Mouse (Mus musculus) CH12.LX (cell line): ENCODE data around the gene Cyp2w1. TPM values are rescaled to one million over a fixed set of nuclear protein-coding genes. Genes with fewer than 3 reads are reported as not detected.

Source experiments
- DNase-seq: peaks from one replicate; pipeline ENCODE4 v3.0.0-alpha.2; 2013; ENCODE audit errors: extremely low read depth
- H3K27ac ChIP-seq: 2 replicates; pipeline ENCODE4 v1.5.1; 2012; ENCODE audit warnings: low read depth, mild to moderate bottlenecking, control low read depth, moderate library complexity; ENCODE audit not compliant: insufficient read depth
- H3K27me3 ChIP-seq: replicated peaks from 2 replicates; pipeline ENCODE3; 2012; ENCODE audit warnings: inconsistent platforms
- H3K36me3 ChIP-seq, 2 experiments: replicated peaks in 1 of 2; 2 replicates each; pipeline versions ENCODE3 to v1.6.1; 2012; ENCODE audit warnings: inconsistent platforms in 1 of 2, low read length in 1 of 2, mild to moderate bottlenecking in 1 of 2, mixed read lengths in 1 of 2, moderate library complexity in 1 of 2; ENCODE audit not compliant: control insufficient read depth in 1 of 2, insufficient read depth in 1 of 2
- H3K4me1 ChIP-seq, 2 experiments: 2 replicates each; pipeline ENCODE4 v1.6.1; 2012; ENCODE audit warnings: inconsistent platforms in 1 of 2, moderate library complexity in 1 of 2; ENCODE audit not compliant: insufficient read depth in 2 of 2, control insufficient read depth in 1 of 2
- H3K4me2 ChIP-seq: 2 replicates; pipeline ENCODE4 v1.6.1; 2012; ENCODE audit warnings: low read depth, mild to moderate bottlenecking, control low read depth; ENCODE audit not compliant: poor library complexity, insufficient read depth, severe bottlenecking
- H3K4me3 ChIP-seq, 3 experiments: fragments of 150-350 bp in 1 of 3; sonication (generic) in 1 of 3; replicated peaks in 1 of 3; 2 replicates each; pipeline versions ENCODE3 to v1.5.1; 2011 to 2012; ENCODE audit warnings: low read depth in 2 of 3, low read length in 2 of 3, mild to moderate bottlenecking in 2 of 3, moderate library complexity in 2 of 3, control low read depth in 1 of 3, improper control_type of control experiment in 1 of 3, inconsistent platforms in 1 of 3, mixed read lengths in 1 of 3; ENCODE audit not compliant: poor library complexity in 1 of 3
- H3K79me2 ChIP-seq: replicated peaks from 2 replicates; pipeline ENCODE4 v1.6.1; 2012; ENCODE audit warnings: mild to moderate bottlenecking, moderate library complexity; ENCODE audit not compliant: control insufficient read depth, poor library complexity, insufficient read depth, severe bottlenecking; ENCODE audit errors: extremely low read depth
- H3K9ac ChIP-seq: 2 replicates; pipeline ENCODE4 v1.6.1; 2012; ENCODE audit warnings: low read depth, mild to moderate bottlenecking, control low read depth, moderate library complexity; ENCODE audit not compliant: insufficient read depth
- H3K9me3 ChIP-seq: replicated peaks from 2 replicates; pipeline ENCODE3; 2012; ENCODE audit warnings: low read length, inconsistent platforms, mixed read lengths
- CHD1 ChIP-seq: IDR thresholded peaks from 2 replicates; pipeline ENCODE4 v1.6.1; 2012; ENCODE audit warnings: low read depth, low read length, improper control_type of control experiment, inconsistent platforms
- CHD2 ChIP-seq: IDR thresholded peaks from 2 replicates; pipeline ENCODE4 v1.6.1; 2011; ENCODE audit warnings: low read length, improper control_type of control experiment
- E2F4 ChIP-seq: IDR thresholded peaks from 2 replicates; pipeline ENCODE4 v1.6.1; 2011; ENCODE audit warnings: low read depth, low read length, improper control_type of control experiment; ENCODE audit not compliant: insufficient replicate concordance
- ETS1 ChIP-seq: conservative IDR thresholded peaks from 2 replicates; pipeline ENCODE4 v1.6.1; 2012; ENCODE audit warnings: low read depth, mild to moderate bottlenecking, inconsistent platforms, low read length, improper control_type of control experiment, moderate library complexity
- JUN ChIP-seq: IDR thresholded peaks from 2 replicates; pipeline ENCODE4 v1.6.1; 2011; ENCODE audit warnings: low read depth, mild to moderate bottlenecking, low read length, improper control_type of control experiment, moderate library complexity; ENCODE audit not compliant: insufficient read depth
- MEF2A ChIP-seq: IDR thresholded peaks from 2 replicates; pipeline ENCODE4 v1.6.1; 2014; ENCODE audit warnings: low read depth, mild to moderate bottlenecking, inconsistent platforms, low read length, improper control_type of control experiment, borderline replicate concordance
- NRF1 ChIP-seq: IDR thresholded peaks from 2 replicates; pipeline ENCODE4 v1.6.1; 2014; ENCODE audit warnings: low read depth, mild to moderate bottlenecking, inconsistent platforms, low read length, improper control_type of control experiment, moderate library complexity
- POLR2A ChIP-seq: IDR thresholded peaks from 2 replicates; pipeline ENCODE4 v1.6.1; 2011; ENCODE audit warnings: low read depth, mild to moderate bottlenecking, improper control_type of control experiment, low read length
- RAD21 ChIP-seq: IDR thresholded peaks from 2 replicates; pipeline ENCODE4 v1.6.1; 2011; ENCODE audit warnings: low read depth, mild to moderate bottlenecking, low read length, improper control_type of control experiment, moderate library complexity
- RCOR1 ChIP-seq: conservative IDR thresholded peaks from 2 replicates; pipeline ENCODE4 v1.6.1; 2012; ENCODE audit warnings: low read depth, mild to moderate bottlenecking, inconsistent platforms, low read length, improper control_type of control experiment
- TBP ChIP-seq: conservative IDR thresholded peaks from 2 replicates; pipeline ENCODE4 v1.6.1; 2011; ENCODE audit warnings: low read depth, low read length, improper control_type of control experiment
- USF1 ChIP-seq: IDR thresholded peaks from 2 replicates; pipeline ENCODE4 v1.6.1; 2014; ENCODE audit warnings: low read depth, mild to moderate bottlenecking, inconsistent platforms, low read length, improper control_type of control experiment
- ZC3H11A ChIP-seq: IDR thresholded peaks from 2 replicates; pipeline ENCODE4 v1.6.1; 2012; ENCODE audit warnings: low read depth, mild to moderate bottlenecking, inconsistent platforms, low read length, improper control_type of control experiment
- ZMIZ1 ChIP-seq: IDR thresholded peaks from 2 replicates; pipeline ENCODE4 v1.6.1; 2012; ENCODE audit warnings: low read depth, mild to moderate bottlenecking, inconsistent platforms, low read length, improper control_type of control experiment
- ZNF384 ChIP-seq: IDR thresholded peaks from 2 replicates; pipeline ENCODE4 v1.6.1; 2012; ENCODE audit warnings: low read depth, low read length, improper control_type of control experiment, inconsistent platforms
- dilution Hi-C: fragments of 300-500 bp; cut with MboI; formaldehyde crosslinking; loops from 2 replicates; pipeline ENCODE4 v1.14.3; 2020; ENCODE audit warnings: low sequenced_read_pairs; ENCODE audit not compliant: extremely low pct_unique_long_range_greater_than_20kb, extremely low pct_ligation_motif_present
- in situ Hi-C: fragments of 300-500 bp; cut with MboI; formaldehyde crosslinking; loops from 3 replicates; pipeline ENCODE4 v1.14.3; 2019; ENCODE audit warnings: low sequenced_read_pairs, low pct_ligation_motif_present, low pct_unique_long_range_greater_than_20kb, mixed read lengths
- polyA plus RNA-seq: library from polyadenylated mRNA; unstranded; fragments of >175 nt; gene quantifications from 2 replicates; pipeline ENCODE4 v1.2.1, GENCODE M21; 2012; ENCODE audit warnings: low read depth; ENCODE audit not compliant: insufficient read length
- total RNA-seq, 2 experiments: library from RNA; depleted of rRNA; stranded (reverse); fragments of 300-350 nt in 1 of 2; fragments of >200 nt in 1 of 2; gene quantifications; 2 replicates each; pipeline ENCODE4 v1.2.3; 2012 to 2014

Cyp2w1 gene
- total and polyA plus RNA-seq, 3 experiments, result not detected

- no peaks in the 10 kb centered on the region for H3K79me2 ChIP-seq
- H3K4me2 ChIP-seq, result no peak overlapping the region
- TF ChIP-seq RCOR1 (no peak), JUN (no peak), CHD1 (no peak), RAD21 (no peak), ETS1 (no peak)
- peaks cover 0 to 35% of the 10 kb centered on the region in 2 experiments; a peak in 2 of 4 replicates for H3K4me1 ChIP-seq
- H3K36me3 ChIP-seq, result peaks cover 15 to 55% of the 10 kb centered on the region in 2 experiments
- no peak overlapping the region for H3K9ac ChIP-seq
- H3K27me3 ChIP-seq, result no peaks in the 10 kb centered on the region
- DNase-seq, result no peak
- dilution Hi-C loops, result no loop called here
- no peak overlapping the region for H3K27ac ChIP-seq
- in situ Hi-C loops, result loop anchor here (10.0 to 25.0 kb wide), 2 partner anchors 97 to 320 kb away; partner anchors contain the start of gene 3110082I17Rik
- H3K9me3 ChIP-seq, result no peaks in the 10 kb centered on the region
- no peak overlapping the region for H3K4me3 ChIP-seq
Observed at GRCm38 (mm10) chr5:139364911-139365571, 12.6 kb downstream of the Cyp2w1 start.

GRCm38 (mm10) chr5:139365827-139366226 is 13.4 kb downstream of the Cyp2w1 start:
- TF ChIP-seq MEF2A (no peak), TBP (no peak)
- dilution Hi-C loops (no loop called here), in situ Hi-C loops (loop anchor here (10.0 to 25.0 kb wide), 2 partner anchors 96 to 319 kb away; partner anchors contain the start of gene 3110082I17Rik)
- H3K27me3 ChIP-seq, result no peaks in the 10 kb centered on the region
- no peak overlapping the region for H3K9ac ChIP-seq
- DNase-seq, result no peak
- H3K4me1 ChIP-seq, result peaks cover 0 to 35% of the 10 kb centered on the region in 2 experiments; a peak in 2 of 4 replicates
- H3K36me3 ChIP-seq, result peaks cover 15 to 47% of the 10 kb centered on the region in 2 experiments
- no peaks in the 10 kb centered on the region for H3K79me2 ChIP-seq
- H3K9me3 ChIP-seq, result no peaks in the 10 kb centered on the region
- no peak overlapping the region for H3K27ac ChIP-seq
- H3K4me3 ChIP-seq, result no peak overlapping the region
- no peak overlapping the region for H3K4me2 ChIP-seq

- Histone ChIP-seq H3K79me2 (no peaks in the 10 kb centered on the region), H3K36me3 (peaks cover 13 to 40% of the 10 kb centered on the region in 2 experiments), H3K27ac (no peak overlapping the region), H3K4me1 (peaks cover 0 to 35% of the 10 kb centered on the region in 2 experiments; a peak in 2 of 4 replicates), H3K9me3 (no peaks in the 10 kb centered on the region), H3K4me3 (no peak overlapping the region), H3K9ac (no peak overlapping the region), H3K4me2 (no peak overlapping the region), H3K27me3 (no peaks in the 10 kb centered on the region)
- TF ChIP-seq JUN (no peak), ZMIZ1 (no peak), RAD21 (no peak), POLR2A (no peak), MEF2A (no peak), ZC3H11A (no peak), RCOR1 (no peak), USF1 (no peak), CHD2 (no peak), NRF1 (no peak), ZNF384 (no peak), E2F4 (no peak)
- in situ Hi-C loops, result loop anchor here (10.0 to 25.0 kb wide), 2 partner anchors 96 to 318 kb away; partner anchors contain the start of gene 3110082I17Rik
- no peak for DNase-seq
- dilution Hi-C loops, result no loop called here
Observed at GRCm38 (mm10) chr5:139366484-139366883, 14.1 kb downstream of the Cyp2w1 start.
